Mouse (Mus musculus) kidney, embryonic 16.5 days (tissue): ENCODE results near the gene Cers5. TPM values are rescaled to one million over a fixed set of nuclear protein-coding genes. Genes with fewer than 3 reads are reported as not detected.
"Not testable (repeated sequence)": the region's sequence is repeated elsewhere in the genome, so short reads cannot be mapped to it uniquely, and the experiment has no call there.

Experiments
- ATAC-seq: fragments of 200-750 bp; cut with Nextera tagmentation; 2 replicates; pipeline ENCODE4 v1.8.0; 2017; ENCODE audit warnings: moderate TSS enrichment; ENCODE audit not compliant: low FRiP score, low TSS enrichment
- H3K27ac ChIP-seq: fragments of 300-500 bp; sonication (generic); 2 replicates; pipeline ENCODE4 v1.5.1; 2014; ENCODE audit warnings: low read length
- H3K27me3 ChIP-seq: fragments of 300-500 bp; sonication (generic); 2 replicates; pipeline ENCODE4 v1.6.1; 2014; ENCODE audit warnings: low read length, control low read depth, mixed read lengths; ENCODE audit not compliant: insufficient read depth
- H3K36me3 ChIP-seq: fragments of 300-500 bp; sonication (generic); 2 replicates; pipeline ENCODE4 v1.6.1; 2014; ENCODE audit warnings: low read length, control low read depth, mixed read lengths; ENCODE audit not compliant: insufficient read depth
- H3K4me1 ChIP-seq: fragments of 300-500 bp; sonication (generic); 2 replicates; pipeline ENCODE4 v1.6.1; 2014; ENCODE audit warnings: low read length, control low read depth, mixed read lengths; ENCODE audit not compliant: insufficient read depth
- H3K4me2 ChIP-seq: fragments of 300-500 bp; sonication (generic); replicated peaks from 2 replicates; pipeline ENCODE4 v1.6.1; 2014; ENCODE audit warnings: low read depth, low read length
- H3K4me3 ChIP-seq: fragments of 300-500 bp; sonication (generic); 2 replicates; pipeline ENCODE4 v1.5.1; 2014; ENCODE audit warnings: mild to moderate bottlenecking, low read length
- H3K9ac ChIP-seq: fragments of 300-500 bp; sonication (generic); replicated peaks from 2 replicates; pipeline ENCODE4 v1.6.1; 2014; ENCODE audit warnings: low read length
- H3K9me3 ChIP-seq: fragments of 300-500 bp; sonication (generic); 2 replicates; pipeline ENCODE4 v1.6.1; 2016; ENCODE audit warnings: low read length, control low read depth
- WGBS: fragments of 180-500 bp; shearing (Covaris S2); extraction: QIAGEN DNeasy Blood & Tissue Kit; methylation state at CpG from one replicate; pipeline ENCODE4 v1.1.7; 2014; 5-methylcytosine and 5-hydroxymethylcytosine counted together
- polyA plus RNA-seq: library from polyadenylated mRNA; unstranded; fragments of >200 nt; fragmentation: Nextera tagmentation; extraction: Ambion mirVana; gene quantifications from 2 replicates; pipeline ENCODE4 v1.2.1, GENCODE M21; 2015

The Cers5 gene
- polyA plus RNA-seq, 1 experiment from 2014 or later: 87.2 TPM

DNA sequence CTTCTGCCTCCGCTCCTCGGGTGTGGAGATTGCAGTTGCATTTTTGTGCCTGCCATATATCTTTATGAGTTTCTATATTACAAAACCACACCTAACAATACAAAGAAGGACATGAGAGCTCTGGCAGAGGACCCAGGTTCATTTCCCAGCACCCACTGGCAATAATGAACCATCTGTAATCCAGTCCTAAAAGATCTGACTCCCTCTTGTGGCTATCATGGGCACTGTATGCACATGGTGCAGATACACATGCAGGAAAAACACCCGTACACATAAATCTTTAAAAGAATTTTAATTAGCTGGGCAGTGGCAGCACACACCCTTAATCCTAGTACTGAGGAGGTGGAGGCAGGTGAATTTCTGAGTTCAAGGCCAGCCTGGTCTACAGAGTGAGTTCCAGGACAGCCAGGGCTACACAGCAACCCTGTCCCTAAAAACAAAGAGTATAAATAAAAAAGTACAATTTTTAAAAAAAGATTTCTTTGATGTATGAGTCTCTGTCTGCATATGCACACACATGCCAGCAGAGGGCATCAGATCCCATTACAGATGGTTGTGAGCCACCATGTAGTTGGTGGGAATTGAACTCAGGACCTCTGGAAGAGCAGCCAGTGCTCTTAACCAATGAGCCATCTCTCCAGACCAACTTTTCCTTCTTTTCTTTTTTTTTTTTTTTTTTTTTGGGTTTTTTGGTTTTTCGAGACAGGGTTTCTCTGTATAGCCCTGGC is 43.5 kb downstream of the Cers5 start:
- WGBS: 98% methylated on average over 3 of the region's 4 CpGs
- Histone ChIP-seq H3K9me3 (peaks cover 5% of the 10 kb centered on the region), H3K4me1 (peaks cover 14% of the 10 kb centered on the region), H3K9ac (no peak overlapping the region), H3K4me3 (no peak overlapping the region), H3K27me3 (no peaks in the 10 kb centered on the region), H3K4me2 (no peak overlapping the region), H3K27ac (no peak overlapping the region), H3K36me3 (peaks cover 27% of the 10 kb centered on the region)
- no peak for ATAC-seq

DNA sequence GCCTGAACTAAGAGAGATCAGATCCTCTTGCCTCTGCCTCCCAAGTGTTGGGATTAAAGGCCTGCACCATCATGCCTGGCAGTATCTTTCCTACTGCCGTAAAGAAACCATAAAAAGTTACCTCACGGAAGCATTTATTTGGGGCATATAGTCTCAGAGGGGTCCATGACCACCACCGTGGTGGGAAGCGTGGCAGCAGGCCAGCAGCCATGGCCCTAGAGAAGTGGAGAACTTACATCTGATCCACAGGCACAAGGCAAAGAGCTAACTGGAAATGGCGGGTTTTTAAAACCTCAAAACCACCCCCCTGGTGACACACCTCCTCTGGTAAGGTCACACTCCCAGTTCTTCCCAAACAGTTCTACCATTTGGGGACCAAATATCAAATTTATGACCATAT is 44.5 kb downstream of the Cers5 start:
- ATAC-seq: no peak
- Histone ChIP-seq H3K9me3 (peaks cover 5% of the 10 kb centered on the region), H3K9ac (no peak overlapping the region), H3K27ac (no peak overlapping the region), H3K4me3 (no peak overlapping the region), H3K36me3 (peaks cover 23% of the 10 kb centered on the region), H3K4me1 (peaks cover 24% of the 10 kb centered on the region), H3K4me2 (no peak overlapping the region), H3K27me3 (no peaks in the 10 kb centered on the region)
- 90% methylated on average over 5 of the region's 5 CpGs for WGBS

DNA sequence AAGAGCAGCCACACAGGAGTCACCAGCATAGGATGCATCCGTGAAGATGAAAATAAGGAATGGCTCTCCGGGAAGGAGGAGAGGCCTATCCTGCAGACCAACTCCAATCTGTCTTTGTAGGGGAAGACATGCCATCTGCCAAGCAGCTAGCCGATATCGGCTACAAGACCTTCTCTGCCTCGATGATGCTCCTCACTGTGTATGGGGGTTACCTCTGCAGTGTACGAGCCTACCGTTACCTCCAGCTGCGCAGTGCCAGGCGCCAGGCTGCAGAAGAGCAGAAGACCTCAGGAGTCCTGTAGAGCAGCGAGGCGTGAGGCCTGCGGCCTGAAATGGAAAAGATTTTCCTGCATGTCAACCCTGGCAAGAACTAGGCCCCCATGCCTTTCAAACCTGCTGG is 45.2 kb downstream of the Cers5 start:
- Histone ChIP-seq H3K4me2 (no peak overlapping the region), H3K4me3 (no peak overlapping the region), H3K27me3 (no peaks in the 10 kb centered on the region), H3K9ac (no peak overlapping the region), H3K36me3 (peaks cover 23% of the 10 kb centered on the region), H3K27ac (no peak overlapping the region), H3K4me1 (peaks cover 29% of the 10 kb centered on the region), H3K9me3 (peaks cover 5% of the 10 kb centered on the region)
- no peak for ATAC-seq
- WGBS: 92% methylated on average over 12 of the region's 12 CpGs

DNA sequence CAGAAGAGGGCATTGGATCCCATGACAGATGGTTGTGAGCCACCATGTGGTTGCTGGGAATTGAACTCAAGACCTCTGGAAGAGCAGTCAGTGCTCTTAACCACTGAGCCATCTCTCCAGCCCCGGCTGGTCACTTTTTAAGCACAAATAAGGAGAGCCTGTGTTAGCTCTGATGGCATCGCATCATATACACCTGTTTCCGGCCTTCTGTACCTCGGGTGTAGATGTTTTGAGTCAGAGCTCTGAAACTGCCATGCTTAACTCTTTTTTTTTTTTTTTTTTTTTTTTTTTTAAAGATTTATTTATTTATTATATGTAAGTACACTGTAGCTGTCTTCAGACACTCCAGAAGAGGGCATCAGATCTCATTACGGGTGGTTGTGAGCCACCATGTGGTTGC is 45.6 kb downstream of the Cers5 start:
- WGBS: 91% methylated on average over 4 of the region's 5 CpGs
- not testable (repeated sequence) for H3K4me3 ChIP-seq, H3K27me3 ChIP-seq, H3K27ac ChIP-seq, H3K9me3 ChIP-seq, ATAC-seq, H3K9ac ChIP-seq, H3K4me2 ChIP-seq
- peaks cover 23% of the 10 kb centered on the region for H3K36me3 ChIP-seq
- peaks cover 29% of the 10 kb centered on the region for H3K4me1 ChIP-seq

DNA sequence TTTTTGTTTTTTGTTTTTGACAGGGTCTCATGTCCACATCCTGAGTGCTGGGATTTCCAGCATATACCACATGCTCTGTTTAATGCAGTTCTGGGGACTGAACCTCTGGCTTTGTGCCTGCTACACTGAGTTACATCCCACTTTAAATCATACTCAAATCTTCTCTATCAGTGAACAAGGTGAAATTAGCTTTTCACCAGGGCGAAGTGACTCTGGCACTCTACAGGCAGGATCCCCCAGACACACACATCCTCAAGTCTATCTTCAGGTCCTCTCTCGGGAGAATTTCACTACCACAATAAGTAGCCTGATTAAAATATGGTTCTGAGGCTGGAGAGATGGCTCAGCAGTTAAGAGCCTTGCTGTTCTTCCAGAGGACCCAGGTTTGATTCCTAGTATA is 46.1 kb downstream of the Cers5 start:
- H3K27ac ChIP-seq: no peak overlapping the region
- peaks cover 5% of the 10 kb centered on the region for H3K9me3 ChIP-seq
- peaks cover 29% of the 10 kb centered on the region for H3K4me1 ChIP-seq
- H3K4me3 ChIP-seq: peak overlapping the region; percentile 82
- 69% methylated on average over 2 of the region's 2 CpGs for WGBS
- peaks cover 23% of the 10 kb centered on the region for H3K36me3 ChIP-seq
- H3K27me3 ChIP-seq: no peaks in the 10 kb centered on the region
- peak overlapping the region; percentile 88 for H3K9ac ChIP-seq
- peak overlapping the region; percentile 70 for H3K4me2 ChIP-seq
- no peak for ATAC-seq

DNA sequence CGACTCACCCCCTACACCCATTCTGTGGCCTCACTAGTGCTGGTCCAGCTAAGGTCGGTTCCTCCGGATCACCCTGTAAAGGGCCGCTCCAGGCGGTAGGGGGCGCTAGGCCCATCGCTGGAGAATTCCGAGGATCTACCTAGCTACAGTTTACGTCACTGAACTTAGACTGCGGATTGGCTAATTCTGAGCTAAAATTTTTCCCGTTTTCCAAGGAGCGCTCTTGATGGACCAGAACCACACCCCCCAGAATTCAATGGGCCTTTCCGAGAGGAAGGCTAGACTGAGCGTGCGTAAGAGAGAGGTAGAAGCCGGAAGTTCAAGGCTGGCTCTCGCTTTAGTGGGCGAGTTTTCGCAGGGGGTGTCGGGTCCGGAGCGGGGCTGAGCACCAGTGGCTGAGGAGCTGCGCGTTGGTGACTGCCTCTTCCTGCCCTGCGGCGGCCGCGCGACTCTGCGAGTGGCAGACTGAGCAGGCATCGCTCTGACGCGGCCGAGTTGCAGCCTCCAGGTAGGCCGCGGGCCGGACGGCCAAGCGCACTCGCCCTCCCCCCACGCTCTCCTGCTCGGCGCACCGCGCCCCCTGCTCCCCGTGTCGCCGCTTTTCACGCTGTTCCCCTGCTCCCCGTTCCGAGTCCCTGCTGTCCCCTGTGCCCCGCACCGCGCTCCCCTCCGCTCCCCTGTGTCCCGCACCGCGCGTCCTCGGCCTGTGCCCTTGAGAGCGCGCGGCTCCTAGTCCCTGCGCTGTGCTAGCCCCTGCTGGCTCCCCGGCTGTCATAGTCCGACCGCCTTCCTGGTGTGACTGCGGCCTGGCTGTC is 47.1 kb downstream of the Cers5 start, which contains the start of gene Cox14:
Gene Cox14 (plus strand): TSS at position 278 of the 815 bp plus-strand sequence.
- Histone ChIP-seq H3K4me3 (peak within 1 kb of the TSS; percentile 82), H3K27me3 (no peaks in the 10 kb centered on the region), H3K36me3 (peaks cover 24% of the 10 kb centered on the region), H3K4me2 (peak within 1 kb of the TSS; percentile 70), H3K4me1 (peaks cover 29% of the 10 kb centered on the region), H3K9me3 (peaks cover 5% of the 10 kb centered on the region), H3K9ac (peak within 1 kb of the TSS; percentile 88), H3K27ac (peak within 1 kb of the TSS; percentile 98)
- under 1% methylated on average over 63 of the region's 68 CpGs for WGBS
- peak; percentile 94 for ATAC-seq

DNA sequence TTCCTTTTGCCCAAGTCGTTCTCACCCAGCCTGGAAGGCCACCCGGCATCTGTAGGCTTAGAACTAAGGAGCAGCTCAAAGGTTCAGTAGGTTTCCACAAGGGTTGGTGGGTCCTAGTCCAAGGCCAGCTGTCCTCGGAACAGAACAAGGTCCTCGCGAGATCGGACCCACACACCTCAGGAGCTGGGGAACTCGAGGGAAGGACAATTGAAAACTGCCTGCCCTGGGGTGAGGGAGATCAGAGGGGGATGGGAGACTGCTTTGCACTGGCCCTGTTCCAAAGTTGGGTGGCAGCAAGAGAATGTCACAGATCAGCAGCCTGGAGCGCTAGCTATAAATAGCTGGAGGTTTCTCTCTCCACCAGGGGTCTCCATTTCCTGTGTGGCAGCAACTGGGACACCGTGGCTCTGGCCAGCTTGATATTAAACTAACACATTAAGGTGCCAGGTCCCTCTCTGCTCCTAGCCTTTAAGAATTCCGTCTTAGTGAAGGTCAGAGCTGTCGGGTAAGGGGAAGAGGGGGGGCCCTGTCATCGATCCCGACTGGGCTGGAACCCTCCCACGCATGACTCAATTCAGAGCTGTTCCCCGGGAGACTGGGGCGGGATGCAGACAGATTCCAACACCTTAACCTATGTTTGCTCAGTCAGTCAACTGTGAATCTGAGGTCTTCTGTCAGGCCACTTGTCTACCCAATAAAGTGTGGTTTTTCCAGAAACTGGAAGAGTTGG is 48.2 kb downstream of the Cers5 start:
- WGBS: 3% methylated on average over 16 of the region's 16 CpGs

DNA sequence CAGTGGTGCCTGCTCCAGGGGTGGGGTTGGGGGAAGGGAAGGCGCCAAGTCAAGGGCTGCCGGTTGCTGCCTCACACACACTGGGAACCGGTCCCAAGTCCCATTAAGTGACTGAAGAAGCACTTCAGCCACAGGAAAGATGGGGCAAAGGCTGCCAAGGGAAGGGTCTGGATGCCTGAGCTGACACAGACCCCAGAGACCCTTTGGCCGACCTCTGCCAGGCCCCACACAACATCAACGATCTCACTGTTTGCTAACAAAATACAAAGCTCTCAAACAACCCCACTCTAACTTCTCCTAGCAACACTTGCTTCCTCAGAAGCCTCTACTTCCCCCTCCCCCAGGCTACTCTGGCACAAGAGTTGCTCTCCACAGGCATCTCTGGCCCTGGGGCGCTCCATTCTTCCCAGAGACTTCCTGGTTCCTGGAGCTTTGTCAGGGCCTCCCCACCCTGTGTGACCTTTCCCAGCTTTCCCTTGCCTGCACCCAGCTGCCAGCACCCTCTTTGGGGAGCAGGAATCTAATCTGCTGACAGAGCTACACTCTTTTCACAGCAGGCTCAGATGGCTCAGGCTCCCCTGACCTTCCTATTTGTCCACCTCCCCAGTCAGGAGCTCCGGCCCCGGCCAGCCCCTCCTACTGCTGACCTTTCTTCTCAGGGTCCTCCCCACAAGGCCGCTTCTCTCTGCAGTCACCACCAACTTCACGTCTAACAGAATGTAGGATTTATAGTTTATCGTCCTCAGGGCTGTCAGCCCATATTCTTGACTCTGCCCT is 49.0 kb downstream of the Cers5 start:
- H3K4me3 ChIP-seq: 0 out of 2 replicates have a peak overlapping the region, but pooled peaks have one; percentile 82
- no peaks in the 10 kb centered on the region for H3K27me3 ChIP-seq
- 0 out of 2 replicates have a peak, but pooled peaks have one; percentile 5 for ATAC-seq
- 10% methylated on average over 11 of the region's 11 CpGs for WGBS
- H3K36me3 ChIP-seq: peaks cover 17% of the 10 kb centered on the region
- peaks cover 33% of the 10 kb centered on the region for H3K4me1 ChIP-seq
- H3K4me2 ChIP-seq: peak overlapping the region; percentile 61
- peaks cover under 1% of the 10 kb centered on the region; the same call in 1 of the 2 replicates for H3K9me3 ChIP-seq
- H3K27ac ChIP-seq: peak overlapping the region; percentile 98
- peak overlapping the region; percentile 37; the same call in 1 of the 2 replicates for H3K9ac ChIP-seq

More for the DNA sequence above, 48.2 kb downstream of the Cers5 start:
- Histone ChIP-seq H3K36me3 (peaks cover 24% of the 10 kb centered on the region), H3K27me3 (no peaks in the 10 kb centered on the region), H3K9me3 (peaks cover 5% of the 10 kb centered on the region), H3K4me3 (peak overlapping the region; percentile 82), H3K27ac (peak overlapping the region; percentile 98), H3K9ac (peak overlapping the region; percentile 37), H3K4me1 (peaks cover 29% of the 10 kb centered on the region), H3K4me2 (peak overlapping the region; percentile 61)
- peak; percentile 55 for ATAC-seq

DNA sequence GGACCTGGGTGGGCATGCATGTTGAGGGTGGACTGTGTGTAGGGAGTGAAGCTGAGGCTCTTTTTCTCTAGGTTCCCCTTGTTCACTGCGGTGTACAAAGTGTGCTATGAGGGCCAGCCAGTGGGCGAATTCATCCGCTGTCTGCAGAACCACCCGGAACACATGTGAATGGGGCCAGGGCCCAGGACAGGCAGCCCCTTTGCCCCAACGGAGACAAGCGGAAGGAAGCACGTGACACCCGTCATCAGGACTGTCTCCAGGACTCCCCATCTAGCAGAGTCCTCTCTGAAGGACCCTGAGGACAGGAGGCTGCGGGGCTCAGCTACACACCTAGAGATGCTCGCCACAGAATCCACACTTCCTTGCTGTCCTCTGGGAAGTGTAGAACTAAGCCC is 49.6 kb downstream of the Cers5 start:
- peaks cover 39% of the 10 kb centered on the region for H3K4me1 ChIP-seq
- no peaks in the 10 kb centered on the region for H3K9me3 ChIP-seq
- no peak overlapping the region for H3K9ac ChIP-seq
- no peak overlapping the region for H3K4me3 ChIP-seq
- 61% methylated on average over 10 of the region's 10 CpGs for WGBS
- no peak overlapping the region for H3K4me2 ChIP-seq
- H3K27me3 ChIP-seq: no peaks in the 10 kb centered on the region
- H3K27ac ChIP-seq: peak overlapping the region; percentile 98
- peaks cover 11% of the 10 kb centered on the region for H3K36me3 ChIP-seq
- ATAC-seq: no peak
